Mouse (Mus musculus): ENCODE results near the gene Eif5b. TPM values are rescaled to one million over a fixed set of nuclear protein-coding genes. Genes with fewer than 3 reads are reported as not detected.
A peak's percentile ranks its signal among the peaks of the same experiment; 100 is the strongest.
"Not testable (repeated sequence)": the region's sequence is repeated elsewhere in the genome, so short reads cannot be mapped to it uniquely, and the experiment has no call there.

Gene Eif5b
- total RNA-seq, 2 experiments from 2014 or later, result 34.6 to 34.7 TPM

GRCm38 (mm10) chr1:37999552-37999951 lies 1.7 kb downstream of the Eif5b start:
- no peak for DNase-seq (ENCODE audit: low spot score in 2 of 2)
- intact Hi-C loops (cut with DNase I), result loop anchor here (5.0 kb wide), 1 partner anchor 107 kb away; the partner anchor contains the start of genes Mitd1 and Mrpl30

DNA sequence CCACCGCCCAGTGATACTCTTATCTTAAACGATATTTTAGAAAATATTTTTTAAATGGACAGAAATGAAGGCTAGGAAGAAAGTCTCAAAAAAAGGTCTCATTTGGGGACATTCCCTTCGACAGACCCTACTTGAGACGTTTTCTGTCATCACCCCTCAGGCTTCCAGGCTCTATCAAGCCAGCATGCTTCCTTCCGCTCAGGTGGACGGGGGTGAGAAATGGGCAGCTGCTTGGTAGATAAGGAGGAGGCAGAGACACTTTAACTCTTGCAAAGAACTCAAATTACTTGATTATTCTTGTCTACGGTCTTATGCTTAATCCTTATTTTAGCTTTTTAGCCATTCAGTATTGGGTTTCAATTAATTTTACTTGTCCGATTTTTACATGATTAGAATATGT lies 3.0 kb downstream of the Eif5b start:
- no peak for DNase-seq (ENCODE audit: low spot score in 2 of 2)
- intact Hi-C loops (cut with DNase I), result no loop called here

DNA sequence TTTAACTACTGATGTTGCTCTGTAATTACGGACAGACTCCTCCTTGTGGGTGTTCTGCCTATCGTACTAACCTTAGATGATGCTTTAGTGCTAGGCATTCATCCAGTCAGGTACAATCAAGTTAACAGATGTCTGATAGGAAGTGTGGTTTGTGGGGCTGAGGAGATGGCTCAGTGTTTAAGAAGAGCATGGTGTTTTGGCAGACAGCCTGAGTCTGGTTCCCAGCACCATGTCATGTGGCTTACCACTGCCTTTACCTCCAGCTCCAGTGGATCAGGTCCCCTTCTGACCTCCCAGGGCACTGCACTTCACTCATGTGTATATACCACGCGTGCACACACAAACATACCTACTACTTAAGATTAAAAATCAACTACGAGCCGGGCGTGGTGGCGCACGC lies 4.1 kb downstream of the Eif5b start:
- intact Hi-C loops (cut with DNase I), result no loop called here
- DNase-seq (ENCODE audit: low spot score in 2 of 2), result no peak

DNA sequence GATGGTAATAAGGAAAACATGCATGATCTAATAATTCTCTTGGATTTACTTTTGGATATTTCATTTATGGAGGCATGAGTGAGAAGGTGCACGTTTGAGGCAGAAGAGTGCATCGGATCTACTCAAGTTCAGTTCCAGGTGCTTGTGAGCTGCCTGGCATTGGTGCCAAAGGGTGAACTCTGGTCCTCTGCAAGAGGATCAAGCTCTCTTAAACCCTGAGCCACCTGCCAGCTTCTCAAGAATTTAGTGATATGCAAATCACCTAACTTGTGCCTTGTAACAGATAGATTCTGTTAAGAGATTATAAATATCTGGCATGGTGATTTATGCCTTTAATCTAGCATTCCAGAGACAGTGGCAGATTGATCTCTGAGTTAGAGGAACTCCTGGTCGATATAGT lies 5.2 kb downstream of the Eif5b start:
- no peak for DNase-seq (ENCODE audit: low spot score in 2 of 2)
- intact Hi-C loops (cut with DNase I), result no loop called here

- intact Hi-C loops (cut with DNase I), result no loop called here
Measured at GRCm38 (mm10) chr1:38006741-38007140, 8.9 kb downstream of the Eif5b start.

GRCm38 (mm10) chr1:38011647-38012046 lies 13.8 kb downstream of the Eif5b start:
- no peak for DNase-seq (ENCODE audit: low spot score in 2 of 2)
- intact Hi-C loops (cut with DNase I), result no loop called here

More at GRCm38 (mm10) chr1:38006741-38007140, 8.9 kb downstream of the Eif5b start:
- no peak for DNase-seq (ENCODE audit: low spot score in 2 of 2)

- DNase-seq (ENCODE audit: low spot score in 2 of 2), result no peak
- intact Hi-C loops (cut with DNase I), result no loop called here
Measured at GRCm38 (mm10) chr1:38012104-38012503, 14.3 kb downstream of the Eif5b start.

DNA sequence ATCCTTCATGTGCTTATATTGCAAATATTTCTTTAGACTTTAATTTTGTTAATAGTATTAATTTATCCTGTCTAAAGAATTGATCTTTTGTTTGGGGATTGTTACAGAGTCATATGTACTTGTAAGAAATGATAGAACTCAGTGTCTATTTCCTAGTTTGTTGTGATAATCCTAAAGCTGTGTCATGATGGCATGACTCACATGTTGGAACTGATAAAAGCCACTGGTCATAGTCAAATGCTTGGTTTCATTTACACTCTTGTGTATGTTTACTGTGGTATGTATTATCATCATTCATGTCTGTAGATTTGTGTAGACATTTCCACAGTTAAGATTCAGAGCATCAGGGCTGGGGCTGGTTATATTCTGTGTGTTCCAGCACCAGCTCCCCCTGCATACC lies 14.7 kb downstream of the Eif5b start:
- DNase-seq (ENCODE audit: low spot score in 2 of 2), result no peak
- intact Hi-C loops (cut with DNase I), result no loop called here

GRCm38 (mm10) chr1:38014551-38015203 lies 16.9 kb downstream of the Eif5b start:
- DNase-seq (ENCODE audit: low spot score in 2 of 2), result no peak
- intact Hi-C loops (cut with DNase I), result no loop called here

DNA sequence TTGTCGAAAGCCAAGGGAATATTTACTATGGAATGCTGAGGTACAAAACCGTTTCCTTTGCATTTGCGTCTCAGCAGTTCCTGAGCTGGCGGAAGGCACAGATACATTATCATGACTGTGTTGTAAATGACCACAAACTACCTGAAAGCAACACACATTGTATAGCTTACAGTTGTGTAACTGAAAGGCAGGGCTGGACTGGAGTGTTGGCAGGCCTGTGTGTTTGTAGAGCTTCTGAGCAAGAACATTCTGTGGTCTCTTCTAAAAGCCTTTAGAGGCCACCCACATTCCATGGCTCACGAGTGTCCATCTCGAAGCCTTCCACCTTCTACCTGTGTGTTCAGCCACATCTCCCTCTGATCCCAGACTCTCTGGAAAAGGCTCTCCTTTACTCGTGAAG lies 29.5 kb downstream of the Eif5b start:
- DNase-seq (ENCODE audit: low spot score in 2 of 2), result no peak
- intact Hi-C loops (cut with DNase I), result no loop called here

DNA sequence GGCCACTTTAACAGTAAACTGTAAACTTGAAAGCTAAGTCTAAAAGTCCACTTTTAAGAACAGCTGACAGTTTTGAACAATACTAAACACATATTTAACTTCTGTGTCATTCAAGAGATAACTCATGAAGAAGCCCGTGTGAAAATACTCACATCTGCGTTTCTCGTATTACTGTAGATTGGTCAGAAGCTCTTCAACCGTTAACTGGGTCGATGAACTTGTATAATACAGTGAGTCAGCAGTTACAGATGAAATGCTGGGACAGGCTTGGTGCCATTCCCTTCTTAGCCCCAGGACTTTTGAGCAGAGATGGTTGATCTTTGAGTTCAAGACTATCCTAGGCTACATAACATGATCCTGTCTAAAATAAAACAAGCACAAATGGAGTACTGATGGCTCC lies 33.6 kb downstream of the Eif5b start:
- intact Hi-C loops (cut with DNase I), result no loop called here
- DNase-seq (ENCODE audit: low spot score in 2 of 2), result no peak

GRCm38 (mm10) chr1:38035521-38035920 lies 37.7 kb downstream of the Eif5b start:
- intact Hi-C loops (cut with DNase I), result no loop called here
- no peak for DNase-seq (ENCODE audit: low spot score in 2 of 2)

DNA sequence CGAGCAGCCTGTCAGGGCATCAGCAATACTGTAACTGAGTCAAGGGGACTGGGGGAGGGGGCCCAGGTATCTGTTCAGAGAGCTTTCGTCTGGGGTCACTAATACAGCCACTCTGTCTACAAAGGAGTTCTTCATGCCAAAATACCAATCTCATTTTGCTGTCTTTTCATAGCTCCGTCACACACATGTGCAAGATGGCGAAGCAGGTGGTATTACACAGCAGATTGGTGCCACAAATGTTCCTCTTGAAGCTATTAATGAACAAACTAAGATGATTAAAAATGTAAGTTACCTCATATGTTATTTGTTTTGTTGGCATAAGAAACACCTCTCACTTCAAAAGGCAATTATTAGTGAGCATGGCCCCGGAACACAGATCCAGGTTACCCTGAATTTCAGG lies 39.6 kb downstream of the Eif5b start:
- intact Hi-C loops (cut with DNase I), result no loop called here
- DNase-seq (ENCODE audit: low spot score in 2 of 2), result no peak

DNA sequence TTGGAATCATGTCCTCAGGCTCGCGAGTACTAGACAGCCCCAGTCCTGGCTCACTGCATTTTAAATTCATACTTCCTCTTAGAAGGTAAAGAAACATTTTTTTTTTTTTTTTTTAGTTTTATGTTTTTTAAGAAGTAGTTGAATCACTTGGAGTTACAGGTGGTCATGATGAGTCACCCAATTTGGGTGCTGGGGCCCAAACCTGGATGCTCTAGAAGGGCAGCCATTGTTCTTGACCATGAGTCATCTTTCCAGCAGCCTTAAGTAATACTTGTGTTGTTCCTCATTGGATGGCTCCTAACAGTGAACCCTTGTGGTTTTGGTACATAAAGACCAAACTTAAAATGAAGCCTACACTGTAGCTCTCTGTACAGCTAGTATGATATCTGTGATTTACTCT lies 41.1 kb downstream of the Eif5b start:
- DNase-seq (ENCODE audit: low spot score in 2 of 2), result no peak
- intact Hi-C loops (cut with DNase I), result no loop called here

- peak in 1 of 2 experiments; percentile 20 for DNase-seq (ENCODE audit: low spot score in 2 of 2)
- intact Hi-C loops (cut with DNase I), result no loop called here
Measured at GRCm38 (mm10) chr1:38048121-38048520, 50.3 kb downstream of the Eif5b start.

DNA sequence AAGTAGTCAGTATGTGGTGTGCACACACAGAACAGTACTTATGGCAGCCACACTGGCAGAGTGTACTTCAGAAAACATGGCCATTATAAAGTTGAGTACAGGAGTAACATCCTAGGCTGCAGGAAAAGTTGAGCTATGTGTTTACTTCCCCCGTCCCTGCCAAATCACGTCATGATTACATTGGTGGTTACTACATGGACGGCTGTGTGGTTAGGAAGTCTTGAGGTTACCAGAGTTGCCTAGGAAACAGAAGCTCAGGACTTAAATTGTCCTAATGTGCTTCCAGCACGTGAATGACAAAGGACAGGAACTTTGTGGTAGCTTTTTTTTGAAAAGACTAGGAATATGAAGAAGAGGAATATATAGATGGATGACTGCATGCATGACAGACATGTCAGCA lies 51.8 kb downstream of the Eif5b start:
- intact Hi-C loops (cut with DNase I), result no loop called here
- DNase-seq (ENCODE audit: low spot score in 2 of 2), result no peak

GRCm38 (mm10) chr1:38055176-38055575 lies 57.4 kb downstream of the Eif5b start:
- DNase-seq (ENCODE audit: low spot score in 2 of 2), result no peak
- intact Hi-C loops (cut with DNase I), result no loop called here

- DNase-seq (ENCODE audit: low spot score in 2 of 2), result no peak
- intact Hi-C loops (cut with DNase I), result no loop called here
Measured at GRCm38 (mm10) chr1:38058417-38058816, 60.6 kb downstream of the Eif5b start.

- DNase-seq (ENCODE audit: low spot score in 2 of 2); intact Hi-C loops (cut with DNase I): not testable (repeated sequence)
Measured at GRCm38 (mm10) chr1:38062156-38062555, 64.3 kb downstream of the Eif5b start.

DNA sequence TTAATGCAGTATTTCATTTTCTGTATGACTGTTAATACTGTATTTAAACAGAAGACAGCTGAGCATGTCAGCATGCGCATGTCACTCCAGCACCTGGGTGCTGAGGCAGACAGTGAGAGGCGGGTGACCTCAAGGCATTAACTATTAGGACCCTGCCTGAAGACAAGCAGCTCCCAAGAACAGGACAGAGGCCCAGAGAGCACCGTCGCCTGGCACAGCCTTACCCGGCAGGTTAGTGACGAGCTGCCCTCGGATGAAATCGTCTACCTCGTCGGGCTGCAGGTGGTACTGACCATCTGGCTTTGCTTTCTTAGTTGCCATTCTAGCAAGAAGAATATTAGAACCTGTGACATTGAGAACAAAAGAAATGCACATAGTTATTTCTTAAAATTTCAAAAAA lies 69.5 kb downstream of the Eif5b start:
- DNase-seq (ENCODE audit: low spot score in 2 of 2), result no peak
- intact Hi-C loops (cut with DNase I), result no loop called here

- DNase-seq (ENCODE audit: low spot score in 2 of 2), result no peak
- intact Hi-C loops (cut with DNase I), result no loop called here
Measured at GRCm38 (mm10) chr1:38071326-38071725, 73.5 kb downstream of the Eif5b start.

DNA sequence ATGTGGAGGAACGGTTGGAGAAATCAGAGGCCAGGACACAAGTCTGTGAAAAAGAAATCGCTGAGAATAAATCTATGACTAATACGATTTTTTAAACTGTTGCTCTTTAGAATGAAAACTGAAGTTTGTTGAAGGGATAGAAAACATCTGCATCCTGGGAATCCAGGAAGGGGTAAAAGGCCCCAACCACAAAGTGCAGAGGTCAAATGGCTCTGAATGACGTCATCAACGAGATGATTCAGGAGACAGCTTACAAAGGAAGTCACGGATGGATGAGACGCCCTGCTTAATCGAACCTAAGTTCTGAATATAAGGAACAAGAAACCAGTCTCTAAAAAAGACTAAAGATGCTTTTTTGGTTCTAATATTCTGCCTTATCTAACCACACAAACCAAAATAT lies 83.5 kb downstream of the Eif5b start:
- intact Hi-C loops (cut with DNase I), result loop anchor here (5.0 kb wide), 1 partner anchor 39 kb away; no protein-coding TSS in a partner anchor
- no peak for DNase-seq (ENCODE audit: low spot score in 2 of 2)

All from left cerebral cortex, postnatal 14 days (tissue).